Mouse (Mus musculus) heart, embryonic 13.5 days (tissue): Measurements from ENCODE around the gene Fbrs. TPM values are rescaled to one million over a fixed set of nuclear protein-coding genes. Genes with fewer than 3 reads are reported as not detected.

Source experiments
- microRNA-seq: library from miRNA; unstranded; fragments of <30 nt; microRNA quantifications from one replicate; pipeline ENCODE4, GENCODE M21; 2016
- polyA plus RNA-seq: library from polyadenylated mRNA; unstranded; fragments of >200 nt; fragmentation: Nextera tagmentation; extraction: Ambion mirVana; gene quantifications from 2 replicates; pipeline ENCODE4 v1.2.1, GENCODE M21; 2015

The Fbrs gene
- polyA plus RNA-seq, 1 experiment from 2014 or later: 7.7 TPM

Small RNA genes lying within 50 kb of the gene (microRNA-seq; reads per million reads assigned to microRNA genes)
- not detected for gene Gm47278
- gene Mir7060: not detected

Other genes with a start within 250 kb of the Fbrs start
- 21.4 and 24.1 TPM in 2 replicates for gene Zfp553, start 246.1 kb upstream of the Fbrs start, polyA plus RNA-seq
- 23.1 and 23.2 TPM in 2 replicates for gene Sept1, start 246.1 kb upstream of the Fbrs start, polyA plus RNA-seq
- 32.6 and 32.9 TPM in 2 replicates for gene Zfp771, start 234.9 kb upstream of the Fbrs start, polyA plus RNA-seq
- gene Dctpp1, start 218.5 kb upstream of the Fbrs start, polyA plus RNA-seq: 161 and 179 TPM in 2 replicates
- 57.1 and 61.6 TPM in 2 replicates for gene Sephs2, start 205.1 kb upstream of the Fbrs start, polyA plus RNA-seq
- 0.98 and 1.2 TPM in 2 replicates for gene Itgal, start 182.9 kb upstream of the Fbrs start, polyA plus RNA-seq
- 16.5 and 16.6 TPM in 2 replicates for gene Zfp768, start 133.6 kb upstream of the Fbrs start, polyA plus RNA-seq
- 4.7 and 5.3 TPM in 2 replicates for gene Zfp747, start 103.1 kb upstream of the Fbrs start, polyA plus RNA-seq
- gene 9130019O22Rik, start 92.0 kb upstream of the Fbrs start, polyA plus RNA-seq: 3.6 TPM in 2 replicates
- gene E430018J23Rik, start 85.6 kb upstream of the Fbrs start, polyA plus RNA-seq: 4.3 and 4.9 TPM in 2 replicates
- gene Zfp764, start 72.4 kb upstream of the Fbrs start, polyA plus RNA-seq: 4.6 and 5.0 TPM in 2 replicates
- 13.5 and 16.3 TPM in 2 replicates for gene Zfp688, start 57.1 kb upstream of the Fbrs start, polyA plus RNA-seq
- gene Zfp689, start 30.0 kb upstream of the Fbrs start, polyA plus RNA-seq: 5.1 and 5.2 TPM in 2 replicates
- gene Prr14, start 19.6 kb upstream of the Fbrs start, polyA plus RNA-seq: 27.3 and 27.7 TPM in 2 replicates
- 30.9 and 33.1 TPM in 2 replicates for gene Srcap, start 32.8 kb downstream of the Fbrs start, polyA plus RNA-seq
- 9.4 TPM in 2 replicates for gene Gm42715, start 40.4 kb downstream of the Fbrs start, polyA plus RNA-seq
- 0.47 and 3.5 TPM in 2 replicates for gene Tmem265, start 82.2 kb downstream of the Fbrs start, polyA plus RNA-seq
- 30.2 and 34.3 TPM in 2 replicates for gene Phkg2, start 94.1 kb downstream of the Fbrs start, polyA plus RNA-seq
- gene Ccdc189, start 109.4 kb downstream of the Fbrs start, polyA plus RNA-seq: 7.8 and 8.4 TPM in 2 replicates
- 25.7 and 26.9 TPM in 2 replicates for gene Rnf40, start 109.6 kb downstream of the Fbrs start, polyA plus RNA-seq
- 8.4 and 9.5 TPM in 2 replicates for gene Zfp629, start 136.6 kb downstream of the Fbrs start, polyA plus RNA-seq
- 30.7 and 35.8 TPM in 2 replicates for gene Bcl7c, start 229.7 kb downstream of the Fbrs start, polyA plus RNA-seq
- 4.6 TPM in 2 replicates for gene Ctf1, start 233.5 kb downstream of the Fbrs start, polyA plus RNA-seq